ENCODE assay signal across 10 mouse cellular contexts in genomic region chr17:35162121-35162520, GRCm38 (mm10). TPM values are rescaled to one million over a fixed set of nuclear protein-coding genes. Genes with fewer than 3 reads are reported as not detected.
DNase-seq lines count a peak whose midpoint lies in the region; ATAC-seq and TF ChIP-seq lines count a peak whose summit lies in the region.
"Had no signal": no experiment of that assay in that cellular context is flagged by ENCODE, and none has a peak within 500 bp of the region (broad histone marks: within the 10 kb centered on the region; RNA-seq: fewer than 3 reads in every experiment).

No protein-coding gene starts in this region.

- no peaks in the 10 kb centered on the region for H3K27me3 ChIP-seq in E14TG2a.4 (ENCODE audit: insufficient read depth, low read length)
- no peaks in the 10 kb centered on the region for H3K27me3 ChIP-seq in heart, embryonic 16.5 days (ENCODE audit: control insufficient read depth, insufficient read depth, low read length)
- H3K27me3 ChIP-seq in liver, embryonic 15.5 days: no peaks in the 10 kb centered on the region

- no peak for TF ChIP-seq CTCF in E14TG2a.4 (conservative IDR thresholded peaks at IDR 0.05; ENCODE audit: low read length)

- no peak for ATAC-seq in heart, embryonic 16.5 days (replicated peaks; ENCODE audit: extremely low read depth, insufficient read depth, low FRiP score)
- no peak for ATAC-seq in liver, embryonic 15.5 days (ENCODE audit: insufficient read depth)

- WGBS in heart, embryonic 16.5 days: 56% methylated on average over 14 of the region's 14 CpGs
- WGBS in liver, embryonic 15.5 days (ENCODE audit: insufficient replicate concordance): 75% methylated on average over 14 of the region's 14 CpGs

- H3K9me3 ChIP-seq in E14TG2a.4 (ENCODE audit: low read length): no peaks in the 10 kb centered on the region
- no peaks in the 10 kb centered on the region for H3K9me3 ChIP-seq in heart, embryonic 16.5 days (replicated peaks; ENCODE audit: control insufficient read depth, low read length)
- no peaks in the 10 kb centered on the region for H3K9me3 ChIP-seq in liver, embryonic 15.5 days (replicated peaks)

- H3K4me3 ChIP-seq in E14TG2a.4 (replicated peaks; ENCODE audit: low read length): peak overlapping the region; percentile 99
- peak overlapping the region; percentile 90 for H3K4me3 ChIP-seq in heart, embryonic 16.5 days (ENCODE audit: low read length)
- H3K4me3 ChIP-seq in liver, embryonic 15.5 days (replicated peaks): peak overlapping the region; percentile 100; the same call in 1 of the 2 replicates

- peaks cover 78% of the 10 kb centered on the region for H3K4me1 ChIP-seq in E14TG2a.4 (replicated peaks; ENCODE audit: low read depth, low read length)
- peaks cover 23% of the 10 kb centered on the region for H3K4me1 ChIP-seq in heart, embryonic 16.5 days (ENCODE audit: control insufficient read depth, insufficient read depth, low read length)
- peaks cover 38% of the 10 kb centered on the region for H3K4me1 ChIP-seq in liver, embryonic 15.5 days (replicated peaks)

- peak overlapping the region; percentile 100 for H3K9ac ChIP-seq in heart, embryonic 16.5 days (ENCODE audit: low read length)
- H3K9ac ChIP-seq in liver, embryonic 15.5 days: no peak overlapping the region

- peak overlapping the region; percentile 88 for H3K4me2 ChIP-seq in heart, embryonic 16.5 days (ENCODE audit: low read depth, low read length)
- H3K4me2 ChIP-seq in liver, embryonic 15.5 days: peak overlapping the region; percentile 79

- H3K36me3 ChIP-seq in E14TG2a.4 (ENCODE audit: insufficient read depth, low read length): peaks cover 69% of the 10 kb centered on the region
- peaks cover 50% of the 10 kb centered on the region for H3K36me3 ChIP-seq in heart, embryonic 16.5 days (ENCODE audit: control insufficient read depth, insufficient read depth)
- peaks cover 58% of the 10 kb centered on the region for H3K36me3 ChIP-seq in liver, embryonic 15.5 days (replicated peaks)

- H3K27ac ChIP-seq in heart, embryonic 16.5 days (ENCODE audit: low read length): no peak overlapping the region
- 0 out of 2 replicates have a peak overlapping the region, but pooled peaks have one; percentile 35 for H3K27ac ChIP-seq in liver, embryonic 15.5 days (replicated peaks)
- H3K27ac ChIP-seq: macrophage had no signal

- peak; percentile 90 for DNase-seq in heart, adult 11 months
- DNase-seq in heart, adult 18-20 months: no peak
- no peak for DNase-seq in MN1 (ENCODE audit: low spot score)
- DNase-seq in left cerebral cortex, adult 18-20 months (ENCODE audit: low spot score in 2 of 2): no peak
- no peak for DNase-seq in adrenal gland, postnatal 10 days
- DNase-seq: B cell, adult 2 months had no signal

RNA-seq across cellular contexts. Expression of gene Prrc2a, which starts 2.6 kb away (rescaled TPM):
- 100 to 1,000 TPM; 125 to 144 TPM for total RNA-seq in heart, adult 18-20 months (2021)
- 103 and 113 TPM in 2 replicates for polyA plus RNA-seq in heart, embryonic 16.5 days (2015; fragmentation: Nextera tagmentation; extraction: Ambion mirVana)
- polyA plus RNA-seq in liver, embryonic 15.5 days (2015; fragmentation: Nextera tagmentation; extraction: Ambion mirVana): 46.9 and 52.2 TPM in 2 replicates
- 100 to 1,000 TPM; 270 to 288 TPM for total RNA-seq in left cerebral cortex, adult 18-20 months (2021)
- 100 to 1,000 TPM; 182 to 212 TPM for total RNA-seq in adrenal gland, postnatal 10 days (2021)

RNA-seq across cellular contexts. Expression of gene Aif1, which starts 13.7 kb away (rescaled TPM):
- 1 to 10 TPM; 3.7 to 4.8 TPM for total RNA-seq in heart, adult 18-20 months (2021)
- 6.0 and 10.9 TPM in 2 replicates for polyA plus RNA-seq in heart, embryonic 16.5 days (2015; fragmentation: Nextera tagmentation; extraction: Ambion mirVana)
- 20.5 and 22.2 TPM in 2 replicates for polyA plus RNA-seq in liver, embryonic 15.5 days (2015; fragmentation: Nextera tagmentation; extraction: Ambion mirVana)
- 10 to 100 TPM in 1 of 2 experiments, 1 to 10 TPM in 1; 8.6 to 11.6 TPM for total RNA-seq in left cerebral cortex, adult 18-20 months (2021)
- 1 to 10 TPM; 6.6 to 6.8 TPM for total RNA-seq in adrenal gland, postnatal 10 days (2021)

RNA-seq across cellular contexts. Expression of gene Lst1, which starts 26.1 kb away (rescaled TPM):
- 1 to 10 TPM; 2.0 to 3.3 TPM for total RNA-seq in heart, adult 18-20 months (2021)
- 7.9 and 8.2 TPM in 2 replicates for polyA plus RNA-seq in heart, embryonic 16.5 days (2015; fragmentation: Nextera tagmentation; extraction: Ambion mirVana)
- 40.1 and 40.2 TPM in 2 replicates for polyA plus RNA-seq in liver, embryonic 15.5 days (2015; fragmentation: Nextera tagmentation; extraction: Ambion mirVana)
- 1 to 10 TPM; 6.0 to 6.9 TPM for total RNA-seq in left cerebral cortex, adult 18-20 months (2021)
- total RNA-seq in adrenal gland, postnatal 10 days (2021): 10 to 100 TPM in 1 of 2 experiments, 1 to 10 TPM in 1; 10.0 to 10.5 TPM

RNA-seq across cellular contexts. Expression of gene Bag6, which starts 27.1 kb away (rescaled TPM):
- total RNA-seq in heart, adult 18-20 months (2021): 100 to 1,000 TPM; 242 to 244 TPM
- 37.5 and 40.5 TPM in 2 replicates for polyA plus RNA-seq in heart, embryonic 16.5 days (2015; fragmentation: Nextera tagmentation; extraction: Ambion mirVana)
- polyA plus RNA-seq in liver, embryonic 15.5 days (2015; fragmentation: Nextera tagmentation; extraction: Ambion mirVana): 19.3 and 20.0 TPM in 2 replicates
- 100 to 1,000 TPM; 294 to 308 TPM for total RNA-seq in left cerebral cortex, adult 18-20 months (2021)
- total RNA-seq in adrenal gland, postnatal 10 days (2021): 100 to 1,000 TPM; 300 to 349 TPM

RNA-seq across cellular contexts. Expression of gene Apom, which starts 30.3 kb away (rescaled TPM):
- total RNA-seq in heart, adult 18-20 months (2021): not detected
- polyA plus RNA-seq in heart, embryonic 16.5 days (2015; fragmentation: Nextera tagmentation; extraction: Ambion mirVana): 0.60 and 0.89 TPM in 2 replicates
- 853 and 907 TPM in 2 replicates for polyA plus RNA-seq in liver, embryonic 15.5 days (2015; fragmentation: Nextera tagmentation; extraction: Ambion mirVana)
- total RNA-seq in left cerebral cortex, adult 18-20 months (2021): not detected
- 100 to 1,000 TPM in 1 of 2 experiments, 10 to 100 TPM in 1; 44.8 to 115 TPM for total RNA-seq in adrenal gland, postnatal 10 days (2021)
- polyA plus RNA-seq: macrophage had no signal
